Mouse (Mus musculus) Patski (cell line): ENCODE results near the gene Nsa2. TPM values are rescaled to one million over a fixed set of nuclear protein-coding genes. Genes with fewer than 3 reads are reported as not detected.

ENCODE experiments used
- ATAC-seq: fragments of 100-300 bp; one replicate; pipeline ENCODE4 v1.8.0; 2021
- CTCF ChIA-PET: fragments of 350-600 bp; sonication (Branson Sonifier 250); formaldehyde crosslinking; loops from one replicate; lab custom pipeline; 2022; ENCODE audit warnings: inconsistent platforms; lab: Charles Lee
- POLR2A ChIA-PET: fragments of 350-600 bp; sonication (Branson Sonifier 250); formaldehyde crosslinking; loops from one replicate; lab custom pipeline; 2022; ENCODE audit warnings: antibody characterized with exemption, inconsistent platforms; lab: Charles Lee
- DNase-seq: peaks from one replicate; pipeline ENCODE4 v3.0.0-alpha.2; 2011; ENCODE audit warnings: low read depth, low spot score
- H3K27me3 ChIP-seq: fragments of 371-371 bp; one replicate; pipeline ENCODE4 v1.5.1; 2021
- CTCF ChIP-seq: fragments of 100-300 bp; IDR thresholded peaks from one replicate; pipeline ENCODE4 v1.5.1; 2021
- in situ Hi-C: fragments of 300-500 bp; cut with MboI; formaldehyde crosslinking; loops from 3 replicates; pipeline ENCODE4 v1.11.1; 2018; ENCODE audit warnings: low pct_unique_long_range_greater_than_20kb, mixed read lengths
- polyA plus RNA-seq: library from polyadenylated mRNA; unstranded; gene quantifications from one replicate; pipeline ENCODE4 v1.2.3, GENCODE M21; 2021

Gene Nsa2
- polyA plus RNA-seq, 1 experiment from 2014 or later: 99.9 TPM

DNA sequence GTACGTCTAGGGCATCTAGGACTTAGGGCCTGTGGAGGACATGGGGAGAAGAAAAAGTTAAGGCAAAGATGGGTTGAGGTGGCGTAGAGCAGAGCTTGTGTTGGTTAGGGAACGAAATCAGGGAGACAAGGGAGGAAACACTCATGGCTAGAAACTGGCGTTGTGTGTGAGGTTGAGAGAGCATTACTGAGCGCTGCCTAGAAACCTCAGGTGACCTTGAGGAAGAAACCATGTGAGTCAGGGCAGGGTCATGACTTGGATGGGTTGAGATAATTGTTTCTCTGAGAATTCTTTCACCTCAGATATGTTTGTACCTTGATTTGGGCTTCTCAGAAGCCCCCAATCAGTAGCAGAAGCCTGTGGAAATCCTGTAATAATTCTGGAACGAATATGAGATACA, 50.3 kb downstream of the Nsa2 start:
- peaks cover 3% of the 10 kb centered on the region for H3K27me3 ChIP-seq
- no peak for TF ChIP-seq CTCF
- ATAC-seq (no peak), DNase-seq (no peak)
- ChIA-PET CTCF (no interaction called here), POLR2A (no interaction called here)
- in situ Hi-C loops: no loop called here

DNA sequence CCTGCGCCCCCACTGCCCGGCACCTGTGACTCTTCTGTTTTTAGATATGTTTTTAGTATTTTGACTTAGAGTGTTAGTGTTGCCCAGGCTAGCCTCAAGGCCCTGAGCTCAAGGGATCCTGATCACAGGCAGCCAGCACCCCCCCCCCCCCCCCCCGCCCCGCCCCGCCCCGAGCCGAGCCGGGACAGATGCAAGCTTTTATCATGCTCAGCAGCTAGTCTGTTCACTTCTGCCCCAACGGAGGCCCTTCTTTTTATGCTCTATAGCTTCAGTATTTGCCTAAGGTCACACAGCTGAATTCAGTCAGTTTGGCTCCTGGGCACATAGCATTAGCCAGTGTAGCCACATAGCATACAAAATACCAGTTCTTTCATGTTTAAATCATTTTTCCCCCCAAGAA, 51.4 kb downstream of the Nsa2 start:
- DNase-seq: no peak
- in situ Hi-C loops: no loop called here
- no peak for ATAC-seq
- POLR2A ChIA-PET: no interaction called here
- no peaks in the 10 kb centered on the region for H3K27me3 ChIP-seq
- CTCF ChIA-PET: no interaction called here
- TF ChIP-seq CTCF: no peak

DNA sequence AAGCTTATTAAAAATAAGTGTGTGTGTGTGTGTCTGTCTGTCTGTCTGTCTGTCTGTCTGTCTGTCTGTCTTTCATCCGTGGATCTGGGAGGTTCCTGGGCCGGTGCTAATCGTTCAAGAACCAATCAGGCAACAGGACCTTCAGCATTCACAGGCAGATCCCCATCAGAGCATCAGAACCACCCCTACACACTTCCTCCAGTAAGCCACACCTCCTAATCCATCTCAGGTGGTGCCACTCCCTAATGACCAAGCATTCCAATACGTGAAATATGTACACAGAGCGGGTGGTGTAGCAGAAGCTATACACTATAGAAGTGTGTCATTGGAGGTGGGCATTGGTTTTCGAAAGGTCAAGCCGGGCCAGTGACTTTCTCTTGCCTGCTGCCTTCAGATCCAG, 55.3 kb downstream of the Nsa2 start:
- no peak for DNase-seq
- ChIA-PET CTCF (no interaction called here), POLR2A (no interaction called here)
- in situ Hi-C loops: no loop called here
- no peak for TF ChIP-seq CTCF
- ATAC-seq: no peak
- H3K27me3 ChIP-seq: peaks cover 7% of the 10 kb centered on the region

DNA sequence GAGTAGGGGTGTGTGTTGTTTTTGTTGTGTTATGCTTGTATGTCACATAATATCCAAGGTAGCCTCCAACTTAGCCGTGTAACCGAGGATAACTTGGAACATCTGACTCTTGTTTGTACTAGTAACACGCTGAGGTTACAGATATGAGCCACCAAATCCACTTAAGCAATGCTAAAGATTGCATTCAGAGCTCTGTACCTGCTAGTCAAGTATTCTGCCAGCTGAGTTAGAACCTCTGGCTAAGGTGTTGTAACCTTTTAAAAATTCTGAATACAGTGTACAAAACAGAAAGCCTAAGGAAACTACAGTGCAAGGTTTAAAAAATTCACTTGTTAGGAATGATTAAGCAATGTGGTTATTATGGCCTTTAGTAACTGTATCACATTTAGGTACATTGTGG, 57.1 kb downstream of the Nsa2 start:
- ATAC-seq (no peak), DNase-seq (no peak)
- TF ChIP-seq CTCF: no peak
- H3K27me3 ChIP-seq: peaks cover 9% of the 10 kb centered on the region
- in situ Hi-C loops: no loop called here
- POLR2A ChIA-PET: no interaction called here
- CTCF ChIA-PET: interaction anchor here (1.1 kb wide), 1 partner anchor 11 kb away, joined by 3 read pairs; no protein-coding TSS in a partner anchor

DNA sequence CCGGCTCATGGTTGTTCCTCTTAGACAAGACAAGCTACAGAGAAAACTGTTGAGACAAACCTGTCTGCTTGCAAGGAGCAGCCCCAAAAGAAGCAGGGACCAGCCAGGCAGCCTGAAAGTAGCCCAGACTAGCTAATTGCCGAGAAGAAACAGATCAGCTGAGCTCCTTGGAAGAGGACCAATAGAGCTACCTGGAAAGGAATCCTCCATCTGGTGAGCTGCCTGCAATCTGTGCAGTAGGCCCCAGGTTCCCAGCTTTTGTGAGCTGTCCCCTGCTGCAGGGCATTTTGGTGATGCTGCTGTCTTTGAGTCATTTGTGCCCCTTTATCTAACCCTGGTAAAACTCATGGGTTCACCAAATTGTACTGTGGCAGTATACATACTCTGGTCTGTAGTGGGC, 57.5 kb downstream of the Nsa2 start:
- in situ Hi-C loops: no loop called here
- DNase-seq (no peak), ATAC-seq (no peak)
- ChIA-PET CTCF (no interaction called here), POLR2A (no interaction called here)
- H3K27me3 ChIP-seq: peaks cover 13% of the 10 kb centered on the region
- no peak for TF ChIP-seq CTCF

Other genes with a start within 250 kb of the Nsa2 start
- gene Gcnt4, start 213.2 kb downstream of the Nsa2 start, polyA plus RNA-seq: 1.7 TPM
- gene 1700029F12Rik, start 103.6 kb downstream of the Nsa2 start, polyA plus RNA-seq: not detected
- 0.31 TPM for gene Fam169a, start 70.7 kb downstream of the Nsa2 start, polyA plus RNA-seq
- gene Gm6169, start 38.7 kb downstream of the Nsa2 start, polyA plus RNA-seq: 62.5 TPM
- gene Gfm2, start within 50 bp of the Nsa2 start, polyA plus RNA-seq: 29.4 TPM
- 135 TPM for gene Hexb, start 60.4 kb upstream of the Nsa2 start, polyA plus RNA-seq
- gene Enc1, start 103.2 kb upstream of the Nsa2 start, polyA plus RNA-seq: 43.7 TPM